8 mouse cellular contexts compared by ENCODE assay signal in genomic region chr1:155557642-155558011, GRCm38 (mm10). TPM values are rescaled to one million over a fixed set of nuclear protein-coding genes. Genes with fewer than 3 reads are reported as not detected.
DNase-seq lines count a peak whose midpoint lies in the region; ATAC-seq and TF ChIP-seq lines count a peak whose summit lies in the region.

No protein-coding gene starts in this region.

- H3K27me3 ChIP-seq in heart, embryonic 16.5 days (ENCODE audit: control insufficient read depth, insufficient read depth, low read length), result no peaks in the 10 kb centered on the region
- H3K27me3 ChIP-seq in hindbrain, embryonic 14.5 days (ENCODE audit: control insufficient read depth, insufficient read depth, low read length), result no peaks in the 10 kb centered on the region
- H3K27me3 ChIP-seq in midbrain, embryonic 11.5 days (ENCODE audit: control insufficient read depth, insufficient read depth, low read length), result no peaks in the 10 kb centered on the region

- peak overlapping the region; percentile 96 for H3K9ac ChIP-seq in heart, embryonic 16.5 days (ENCODE audit: low read length)
- peak overlapping the region; percentile 92 for H3K9ac ChIP-seq in hindbrain, embryonic 14.5 days
- H3K9ac ChIP-seq in midbrain, embryonic 11.5 days (ENCODE audit: low read length), result peak overlapping the region; percentile 94

- intact Hi-C loops in heart, postnatal 36 days (cut with DNase I), result no loop called here
- intact Hi-C loops in left cerebral cortex, postnatal 36 days (cut with DNase I), result no loop called here
- intact Hi-C loops in left cerebral cortex, postnatal 25 days (cut with DNase I), result no loop called here

- no peak for DNase-seq in heart, postnatal 36 days
- DNase-seq in hindbrain, embryonic 14.5 days (ENCODE audit: low spot score), result no peak
- no peak for DNase-seq in midbrain, embryonic 11.5 days (ENCODE audit: low spot score, missing footprints)
- DNase-seq in left cerebral cortex, postnatal 36 days (ENCODE audit: low spot score in 2 of 2), result no peak
- DNase-seq in adrenal gland, adult 18-20 months (ENCODE audit: low spot score in 2 of 2), result no peak
- no peak for DNase-seq in left cerebral cortex, postnatal 25 days (ENCODE audit: low spot score in 2 of 2)

- TF ChIP-seq CTCF in bone marrow, adult 2 months (IDR thresholded peaks at IDR 0.05; ENCODE audit: control insufficient read depth, insufficient read depth, low read length), result no peak

- WGBS in heart, embryonic 16.5 days, result 52% methylated on average over 9 of the region's 9 CpGs
- WGBS in bone marrow, adult 2 months, result 51% methylated on average over 9 of the region's 9 CpGs
- WGBS in hindbrain, embryonic 14.5 days, result 58% methylated on average over 9 of the region's 9 CpGs
- WGBS in midbrain, embryonic 11.5 days, result 56% methylated on average over 9 of the region's 9 CpGs

- H3K4me1 ChIP-seq in heart, embryonic 16.5 days (ENCODE audit: control insufficient read depth, insufficient read depth, low read length), result peaks cover 15% of the 10 kb centered on the region
- H3K4me1 ChIP-seq in bone marrow, adult 2 months (ENCODE audit: control insufficient read depth, insufficient read depth, low read length), result peaks cover 4% of the 10 kb centered on the region; the same call in 1 of the 2 replicates
- H3K4me1 ChIP-seq in hindbrain, embryonic 14.5 days (replicated peaks; ENCODE audit: control insufficient read depth, insufficient read depth, low read length), result peaks cover 30% of the 10 kb centered on the region
- H3K4me1 ChIP-seq in midbrain, embryonic 11.5 days (ENCODE audit: control insufficient read depth, insufficient read depth, low read length), result peaks cover 11% of the 10 kb centered on the region

- no peak for ATAC-seq in heart, embryonic 16.5 days (replicated peaks; ENCODE audit: extremely low read depth, insufficient read depth, low FRiP score)
- no peak for ATAC-seq in hindbrain, embryonic 14.5 days (ENCODE audit: low FRiP score)
- ATAC-seq in midbrain, embryonic 11.5 days (ENCODE audit: low FRiP score), result peak; percentile 45; the same call in 1 of the 2 replicates

- TF ChIP-seq POLR2A in bone marrow, adult 2 months (IDR thresholded peaks at IDR 0.05; ENCODE audit: borderline replicate concordance, control insufficient read depth, low read depth, low read length), result no peak

- H3K4me3 ChIP-seq in heart, embryonic 16.5 days (ENCODE audit: low read length), result peak overlapping the region; percentile 79
- peak overlapping the region; percentile 89 for H3K4me3 ChIP-seq in bone marrow, adult 2 months (replicated peaks; ENCODE audit: control insufficient read depth, low read depth, low read length)
- H3K4me3 ChIP-seq in hindbrain, embryonic 14.5 days (replicated peaks; ENCODE audit: low read length), result peak overlapping the region; percentile 91
- peak overlapping the region; percentile 94 for H3K4me3 ChIP-seq in midbrain, embryonic 11.5 days (ENCODE audit: low read depth, low read length)

- peak overlapping the region; percentile 79 for H3K4me2 ChIP-seq in heart, embryonic 16.5 days (ENCODE audit: low read depth, low read length)
- H3K4me2 ChIP-seq in hindbrain, embryonic 14.5 days (replicated peaks), result peak overlapping the region; percentile 93
- H3K4me2 ChIP-seq in midbrain, embryonic 11.5 days, result peak overlapping the region; percentile 86

- 0 out of 2 replicates have a peak, but pooled peaks cover 2% of the 10 kb centered on the region for H3K36me3 ChIP-seq in heart, embryonic 16.5 days (ENCODE audit: control insufficient read depth, insufficient read depth)
- H3K36me3 ChIP-seq in hindbrain, embryonic 14.5 days (replicated peaks; ENCODE audit: control insufficient read depth, insufficient read depth), result no peaks in the 10 kb centered on the region
- H3K36me3 ChIP-seq in midbrain, embryonic 11.5 days (ENCODE audit: control insufficient read depth, insufficient read depth, low read length), result no peaks in the 10 kb centered on the region

- peak overlapping the region; percentile 37 for H3K27ac ChIP-seq in heart, embryonic 16.5 days (ENCODE audit: low read length)
- H3K27ac ChIP-seq in bone marrow, adult 2 months (ENCODE audit: control insufficient read depth, insufficient read depth, low read depth, low read length, poor library complexity), result peak overlapping the region; percentile 84
- H3K27ac ChIP-seq in hindbrain, embryonic 14.5 days, result peak overlapping the region; percentile 78
- H3K27ac ChIP-seq in midbrain, embryonic 11.5 days (ENCODE audit: low read depth, low read length), result peak overlapping the region; percentile 67; the same call in 1 of the 2 replicates

- H3K9me3 ChIP-seq in heart, embryonic 16.5 days (replicated peaks; ENCODE audit: control insufficient read depth, low read length), result no peaks in the 10 kb centered on the region
- peaks cover 3% of the 10 kb centered on the region; the same call in 1 of the 2 replicates for H3K9me3 ChIP-seq in hindbrain, embryonic 14.5 days (ENCODE audit: control insufficient read depth, low read length)
- no peaks in the 10 kb centered on the region for H3K9me3 ChIP-seq in midbrain, embryonic 11.5 days (ENCODE audit: control insufficient read depth, low read length)

RNA-seq across cellular contexts. Expression of gene Acbd6, which starts 0.3 kb away (rescaled TPM):
- polyA plus RNA-seq in heart, embryonic 16.5 days (2015; fragmentation: Nextera tagmentation; extraction: Ambion mirVana), result 50.5 and 55.4 TPM in 2 replicates
- 10 to 100 TPM; 59.0 to 66.0 TPM for total RNA-seq in heart, postnatal 36 days (2021)
- polyA plus RNA-seq in bone marrow, adult 2 months (2011; ENCODE audit: insufficient read depth, insufficient read length, low replicate concordance, missing spikeins), result 36.4 and 76.3 TPM in 2 replicates
- polyA plus RNA-seq in hindbrain, embryonic 14.5 days (2014; fragmentation: Nextera tagmentation; extraction: Ambion mirVana), result 99.5 and 103 TPM in 2 replicates
- 71.0 and 72.9 TPM in 2 replicates for polyA plus RNA-seq in midbrain, embryonic 11.5 days (2014; fragmentation: Nextera tagmentation; extraction: Ambion mirVana)
- 100 to 1,000 TPM; 104 to 106 TPM for total RNA-seq in left cerebral cortex, postnatal 36 days (2021)
- total RNA-seq in adrenal gland, adult 18-20 months (2021), result 10 to 100 TPM; 69.0 to 69.7 TPM
- 10 to 100 TPM; 88.3 to 91.6 TPM for total RNA-seq in left cerebral cortex, postnatal 25 days (2021)
